Mouse (Mus musculus): Measurements from ENCODE around the gene Smurf2.

DNA sequence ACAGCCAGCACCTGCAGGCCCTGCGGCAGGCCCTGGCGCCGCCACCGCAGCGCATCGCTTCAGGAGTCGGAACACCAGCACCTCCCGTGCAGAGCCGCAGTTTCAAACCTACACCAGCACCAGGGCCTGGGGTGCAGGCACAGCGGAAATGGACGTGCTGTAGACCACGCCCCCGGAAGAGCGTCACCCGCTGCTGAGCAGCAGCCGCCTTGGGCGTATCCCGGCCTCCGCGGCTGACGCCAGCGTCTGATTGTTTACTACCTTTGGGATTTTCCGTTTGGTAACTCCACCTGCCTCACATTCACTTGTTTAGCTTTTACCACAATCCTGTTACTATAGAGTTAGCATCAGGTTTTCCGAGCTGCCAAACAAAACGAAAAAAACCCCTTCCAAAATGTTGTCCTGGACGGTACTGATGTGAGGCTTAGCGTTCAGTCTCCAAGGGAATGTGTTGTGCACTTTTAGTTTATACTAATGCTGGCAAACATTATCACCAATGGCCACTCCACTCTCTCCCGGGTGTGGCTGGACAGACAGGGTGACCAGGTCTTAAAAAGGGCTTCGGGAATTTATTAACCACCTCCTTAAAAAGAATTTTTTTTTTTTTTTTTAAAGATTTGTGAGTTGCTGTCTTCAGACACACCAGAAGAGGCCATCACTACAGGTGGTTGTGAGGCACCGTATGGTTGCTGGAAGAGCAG lies 141.0 kb downstream of the Smurf2 start, which contains the start of gene Polg2:
- TF ChIP-seq CTCF (IDR thresholded peaks at IDR 0.05; ENCODE audit: borderline replicate concordance, extremely low read depth, insufficient read depth, insufficient read length) (no peak), POLR2A (IDR thresholded peaks at IDR 0.05; ENCODE audit: borderline replicate concordance, extremely low read depth, insufficient read depth, insufficient read length, poor library complexity, severe bottlenecking) (peak; percentile 52; the same call in 1 of the 2 replicates)

All from brain, embryonic 14.5 days (tissue).